Mouse (Mus musculus) embryonic fibroblast, embryonic 13.5 days (primary cell): ENCODE results near the gene Gm1113. TPM values are rescaled to one million over a fixed set of nuclear protein-coding genes. Genes with fewer than 3 reads are reported as not detected.
A peak's percentile ranks its signal among the peaks of the same experiment; 100 is the strongest.

Experiments used
- H3K27ac ChIP-seq: 2 replicates; pipeline ENCODE4 v1.5.1; 2012; ENCODE audit warnings: low read length, control low read depth, inconsistent platforms; ENCODE audit not compliant: insufficient read depth
- H3K4me1 ChIP-seq: 2 replicates; pipeline ENCODE4 v1.6.1; 2011; ENCODE audit warnings: low read length; ENCODE audit not compliant: control insufficient read depth, insufficient read depth
- H3K4me3 ChIP-seq: 2 replicates; pipeline ENCODE4 v1.5.1; 2011; ENCODE audit warnings: mild to moderate bottlenecking, control low read depth, low read length; ENCODE audit not compliant: insufficient read depth
- CTCF ChIP-seq: IDR thresholded peaks from 2 replicates; pipeline ENCODE4 v1.5.1; 2011; ENCODE audit warnings: mild to moderate bottlenecking, control low read depth, low read length, moderate library complexity, borderline replicate concordance; ENCODE audit not compliant: insufficient read depth
- POLR2A ChIP-seq: IDR thresholded peaks from 2 replicates; pipeline ENCODE4 v1.6.1; 2011; ENCODE audit warnings: low read depth, mild to moderate bottlenecking, control low read depth, low read length, moderate library complexity
- polyA plus RNA-seq: library from polyadenylated mRNA; stranded (reverse); fragments of >200 nt; gene quantifications from 2 replicates; pipeline ENCODE4 v1.2.4, GENCODE M21; 2011; ENCODE audit warnings: low read depth; ENCODE audit not compliant: missing spikeins, insufficient read length

Gm1113 gene
- polyA plus RNA-seq, 1 experiment, result not detected

- Histone ChIP-seq H3K27ac (no peak overlapping the region), H3K4me3 (no peak overlapping the region), H3K4me1 (no peaks in the 10 kb centered on the region)
- TF ChIP-seq CTCF, result peak; percentile 26; the same call in 1 of the 2 replicates
- no peak for TF ChIP-seq POLR2A
Measured at GRCm38 (mm10) chr9:35545704-35546103, 27.6 kb upstream of the Gm1113 start.

GRCm38 (mm10) chr9:35544666-35545065, 26.6 kb upstream of the Gm1113 start:
- TF ChIP-seq POLR2A (no peak), CTCF (no peak)

GRCm38 (mm10) chr9:35543099-35543860, 25.2 kb upstream of the Gm1113 start:
- no peaks in the 10 kb centered on the region for H3K4me1 ChIP-seq
- TF ChIP-seq CTCF (no peak), POLR2A (no peak)
- H3K4me3 ChIP-seq, result no peak overlapping the region
- no peak overlapping the region for H3K27ac ChIP-seq

More at GRCm38 (mm10) chr9:35544666-35545065, 26.6 kb upstream of the Gm1113 start:
- Histone ChIP-seq H3K4me3 (no peak overlapping the region), H3K27ac (no peak overlapping the region), H3K4me1 (no peaks in the 10 kb centered on the region)

GRCm38 (mm10) chr9:35541941-35542340, 23.9 kb upstream of the Gm1113 start:
- TF ChIP-seq POLR2A (no peak), CTCF (no peak)
- no peak overlapping the region for H3K27ac ChIP-seq
- no peak overlapping the region for H3K4me3 ChIP-seq
- no peaks in the 10 kb centered on the region for H3K4me1 ChIP-seq

- H3K4me3 ChIP-seq, result no peak overlapping the region
- H3K4me1 ChIP-seq, result no peaks in the 10 kb centered on the region
- TF ChIP-seq CTCF (peak; percentile 37; the same call in 1 of the 2 replicates), POLR2A (no peak)
- H3K27ac ChIP-seq, result no peak overlapping the region
Measured at GRCm38 (mm10) chr9:35541488-35541887, 23.4 kb upstream of the Gm1113 start.

GRCm38 (mm10) chr9:35541024-35541423, 23.0 kb upstream of the Gm1113 start:
- Histone ChIP-seq H3K4me3 (no peak overlapping the region), H3K27ac (no peak overlapping the region), H3K4me1 (no peaks in the 10 kb centered on the region)
- TF ChIP-seq CTCF (no peak), POLR2A (no peak)

- Histone ChIP-seq H3K4me1 (no peaks in the 10 kb centered on the region; the same call in 1 of the 2 replicates), H3K27ac (no peak overlapping the region), H3K4me3 (no peak overlapping the region)
- TF ChIP-seq POLR2A (no peak), CTCF (no peak)
Measured at GRCm38 (mm10) chr9:35539001-35539750, 21.1 kb upstream of the Gm1113 start.

GRCm38 (mm10) chr9:35535876-35536275, 17.8 kb upstream of the Gm1113 start:
- Histone ChIP-seq H3K27ac (no peak overlapping the region), H3K4me1 (no peaks in the 10 kb centered on the region; the same call in 1 of the 2 replicates), H3K4me3 (no peak overlapping the region)
- no peak for TF ChIP-seq CTCF
- no peak for TF ChIP-seq POLR2A

GRCm38 (mm10) chr9:35535110-35535509, 17.0 kb upstream of the Gm1113 start:
- Histone ChIP-seq H3K4me1 (no peaks in the 10 kb centered on the region; the same call in 1 of the 2 replicates), H3K27ac (no peak overlapping the region), H3K4me3 (no peak overlapping the region)
- peak; percentile 28; the same call in 1 of the 2 replicates for TF ChIP-seq CTCF
- no peak for TF ChIP-seq POLR2A

GRCm38 (mm10) chr9:35533266-35533665, 15.2 kb upstream of the Gm1113 start:
- H3K4me3 ChIP-seq, result no peak overlapping the region
- no peak overlapping the region for H3K27ac ChIP-seq
- TF ChIP-seq CTCF, result no peak
- TF ChIP-seq POLR2A, result no peak
- no peaks in the 10 kb centered on the region; the same call in 1 of the 2 replicates for H3K4me1 ChIP-seq
